Mouse (Mus musculus): Measurements from ENCODE around the gene Ift122. TPM values are rescaled to one million over a fixed set of nuclear protein-coding genes. Genes with fewer than 3 reads are reported as not detected.

Gene Ift122
- polyA plus RNA-seq, 1 experiment from 2014 or later = 36.8 TPM

- no peaks in the 10 kb centered on the region for H3K9me3 ChIP-seq (replicated peaks; ENCODE audit: control insufficient read depth, low read length, poor library complexity, severe bottlenecking)
- H3K9ac ChIP-seq (ENCODE audit: low read depth, low read length) = no peak overlapping the region
- no peak for ATAC-seq
- H3K4me1 ChIP-seq (ENCODE audit: control insufficient read depth, insufficient read depth, low read length) = no peaks in the 10 kb centered on the region
- 54% methylated on average over 13 of the region's 13 CpGs for WGBS
- H3K27ac ChIP-seq (ENCODE audit: low read length) = no peak overlapping the region
- H3K4me2 ChIP-seq (ENCODE audit: low read length) = no peak overlapping the region
- no peaks in the 10 kb centered on the region for H3K27me3 ChIP-seq (ENCODE audit: control insufficient read depth, insufficient read depth, low read depth, low read length)
- H3K36me3 ChIP-seq (ENCODE audit: control insufficient read depth, insufficient read depth, low read length) = no peaks in the 10 kb centered on the region
- H3K4me3 ChIP-seq (ENCODE audit: low read depth, low read length) = no peak overlapping the region
Observed at GRCm38 (mm10) chr6:115971273-115972060, 118.2 kb downstream of the Ift122 start.

- no peak overlapping the region for H3K9ac ChIP-seq (ENCODE audit: low read depth, low read length)
- no peaks in the 10 kb centered on the region for H3K9me3 ChIP-seq (replicated peaks; ENCODE audit: control insufficient read depth, low read length, poor library complexity, severe bottlenecking)
- no peak overlapping the region for H3K4me3 ChIP-seq (ENCODE audit: low read depth, low read length)
- no peaks in the 10 kb centered on the region for H3K4me1 ChIP-seq (ENCODE audit: control insufficient read depth, insufficient read depth, low read length)
- H3K27me3 ChIP-seq (ENCODE audit: control insufficient read depth, insufficient read depth, low read depth, low read length) = no peaks in the 10 kb centered on the region
- no peak for ATAC-seq
- H3K36me3 ChIP-seq (ENCODE audit: control insufficient read depth, insufficient read depth, low read length) = no peaks in the 10 kb centered on the region
- H3K27ac ChIP-seq (ENCODE audit: low read length) = no peak overlapping the region
- WGBS = 74% methylated on average over 7 of the region's 7 CpGs
- no peak overlapping the region for H3K4me2 ChIP-seq (ENCODE audit: low read length)
Observed at GRCm38 (mm10) chr6:115972083-115972764, 119.0 kb downstream of the Ift122 start.

GRCm38 (mm10) chr6:115973139-115973875 lies 120.0 kb downstream of the Ift122 start:
- Histone ChIP-seq H3K36me3 (ENCODE audit: control insufficient read depth, insufficient read depth, low read length) (no peaks in the 10 kb centered on the region), H3K4me3 (ENCODE audit: low read depth, low read length) (no peak overlapping the region), H3K27ac (ENCODE audit: low read length) (no peak overlapping the region), H3K4me1 (ENCODE audit: control insufficient read depth, insufficient read depth, low read length) (no peaks in the 10 kb centered on the region), H3K27me3 (ENCODE audit: control insufficient read depth, insufficient read depth, low read depth, low read length) (no peaks in the 10 kb centered on the region), H3K9me3 (replicated peaks; ENCODE audit: control insufficient read depth, low read length, poor library complexity, severe bottlenecking) (no peaks in the 10 kb centered on the region), H3K9ac (ENCODE audit: low read depth, low read length) (no peak overlapping the region), H3K4me2 (ENCODE audit: low read length) (no peak overlapping the region)
- no peak for ATAC-seq
- 89% methylated on average over 15 of the region's 15 CpGs for WGBS

- Histone ChIP-seq H3K9me3 (replicated peaks; ENCODE audit: control insufficient read depth, low read length, poor library complexity, severe bottlenecking) (no peaks in the 10 kb centered on the region), H3K4me1 (ENCODE audit: control insufficient read depth, insufficient read depth, low read length) (no peaks in the 10 kb centered on the region), H3K4me3 (ENCODE audit: low read depth, low read length) (no peak overlapping the region), H3K4me2 (ENCODE audit: low read length) (no peak overlapping the region), H3K9ac (ENCODE audit: low read depth, low read length) (no peak overlapping the region), H3K36me3 (ENCODE audit: control insufficient read depth, insufficient read depth, low read length) (no peaks in the 10 kb centered on the region), H3K27me3 (ENCODE audit: control insufficient read depth, insufficient read depth, low read depth, low read length) (no peaks in the 10 kb centered on the region), H3K27ac (ENCODE audit: low read length) (peak overlapping the region; percentile 42; the same call in 1 of the 2 replicates)
- peak; percentile 49 for ATAC-seq
- 68% methylated on average over 16 of the region's 16 CpGs for WGBS
Observed at GRCm38 (mm10) chr6:115973881-115974662, 120.8 kb downstream of the Ift122 start.

GRCm38 (mm10) chr6:115975606-115976005 lies 122.3 kb downstream of the Ift122 start:
- Histone ChIP-seq H3K4me2 (ENCODE audit: low read length) (no peak overlapping the region), H3K27ac (ENCODE audit: low read length) (no peak overlapping the region), H3K9ac (ENCODE audit: low read depth, low read length) (no peak overlapping the region), H3K4me3 (ENCODE audit: low read depth, low read length) (no peak overlapping the region), H3K9me3 (replicated peaks; ENCODE audit: control insufficient read depth, low read length, poor library complexity, severe bottlenecking) (no peaks in the 10 kb centered on the region), H3K27me3 (ENCODE audit: control insufficient read depth, insufficient read depth, low read depth, low read length) (no peaks in the 10 kb centered on the region), H3K36me3 (ENCODE audit: control insufficient read depth, insufficient read depth, low read length) (no peaks in the 10 kb centered on the region), H3K4me1 (ENCODE audit: control insufficient read depth, insufficient read depth, low read length) (no peaks in the 10 kb centered on the region)
- WGBS = 88% methylated on average over 8 of the region's 8 CpGs
- ATAC-seq = no peak

Other genes starting within 250 kb of the Ift122 start
- gene Raf1, start 176.8 kb upstream of the Ift122 start, polyA plus RNA-seq (2015; fragmentation: Nextera tagmentation; extraction: Ambion mirVana) = 127 and 136 TPM in 2 replicates
- 0.85 and 1.3 TPM in 2 replicates for gene Tmem40, start 91.1 kb upstream of the Ift122 start, polyA plus RNA-seq (2015; fragmentation: Nextera tagmentation; extraction: Ambion mirVana)
- gene Cand2, start 78.9 kb upstream of the Ift122 start, polyA plus RNA-seq (2015; fragmentation: Nextera tagmentation; extraction: Ambion mirVana) = 9.8 and 10.3 TPM in 2 replicates
- 855 and 922 TPM in 2 replicates for gene Rpl32, start 44.7 kb upstream of the Ift122 start, polyA plus RNA-seq (2015; fragmentation: Nextera tagmentation; extraction: Ambion mirVana)
- 3.1 and 3.2 TPM in 2 replicates for gene Efcab12, start 15.1 kb upstream of the Ift122 start, polyA plus RNA-seq (2015; fragmentation: Nextera tagmentation; extraction: Ambion mirVana)
- 8.9 and 10.1 TPM in 2 replicates for gene Mbd4, start 99 bp upstream of the Ift122 start, polyA plus RNA-seq (2015; fragmentation: Nextera tagmentation; extraction: Ambion mirVana)
- gene Rho, start 78.3 kb downstream of the Ift122 start, polyA plus RNA-seq (2015; fragmentation: Nextera tagmentation; extraction: Ambion mirVana) = 0.14 and 0.36 TPM in 2 replicates
- gene H1foo, start 91.5 kb downstream of the Ift122 start, polyA plus RNA-seq (2015; fragmentation: Nextera tagmentation; extraction: Ambion mirVana) = not detected in 2 replicates
- gene Plxnd1, start 141.5 kb downstream of the Ift122 start, polyA plus RNA-seq (2015; fragmentation: Nextera tagmentation; extraction: Ambion mirVana) = 7.5 and 7.7 TPM in 2 replicates